Mouse (Mus musculus): ENCODE results near the gene Ccr10.
"Not testable (repeated sequence)": the region's sequence is repeated elsewhere in the genome, so short reads cannot be mapped to it uniquely, and the experiment has no call there.

Ccr10 gene

GRCm38 (mm10) chr11:101124494-101124893 lies 50.7 kb downstream of the Ccr10 start:
- DNase-seq (ENCODE audit: low spot score), result not testable (repeated sequence)

Measured in urinary bladder, postnatal 14 days (tissue).